Mouse (Mus musculus) embryonic facial prominence, embryonic 12.5 days (tissue): Measurements from ENCODE around the gene Tmem41b. TPM values are rescaled to one million over a fixed set of nuclear protein-coding genes. Genes with fewer than 3 reads are reported as not detected.
"Not testable (repeated sequence)": the region's sequence is repeated elsewhere in the genome, so short reads cannot be mapped to it uniquely, and the experiment has no call there.

Source experiments
- ATAC-seq: fragments of 200-750 bp; cut with Nextera tagmentation; 2 replicates; pipeline ENCODE4 v1.8.0; 2017; ENCODE audit not compliant: insufficient number of reproducible peaks, insufficient read depth, low FRiP score, low TSS enrichment
- H3K27ac ChIP-seq: fragments of 300-500 bp; sonication (generic); 2 replicates; pipeline ENCODE4 v1.5.1; 2016; ENCODE audit warnings: mild to moderate bottlenecking
- H3K27me3 ChIP-seq: fragments of 300-500 bp; sonication (generic); 2 replicates; pipeline ENCODE4 v1.6.1; 2016; ENCODE audit warnings: mild to moderate bottlenecking, moderate library complexity
- H3K36me3 ChIP-seq: fragments of 300-500 bp; sonication (generic); 2 replicates; pipeline ENCODE4 v1.6.1; 2016; ENCODE audit warnings: mild to moderate bottlenecking
- H3K4me1 ChIP-seq: fragments of 300-500 bp; sonication (generic); 2 replicates; pipeline ENCODE4 v1.6.1; 2016
- H3K4me2 ChIP-seq: fragments of 300-500 bp; sonication (generic); replicated peaks from 2 replicates; pipeline ENCODE4 v1.6.1; 2016; ENCODE audit warnings: mild to moderate bottlenecking, moderate library complexity
- H3K4me3 ChIP-seq: fragments of 300-500 bp; sonication (generic); 2 replicates; pipeline ENCODE4 v1.5.1; 2016; ENCODE audit warnings: mild to moderate bottlenecking
- H3K9ac ChIP-seq: fragments of 300-500 bp; sonication (generic); 2 replicates; pipeline ENCODE4 v1.6.1; 2016; ENCODE audit warnings: mild to moderate bottlenecking, moderate library complexity
- H3K9me3 ChIP-seq: fragments of 300-500 bp; sonication (generic); 2 replicates; pipeline ENCODE4 v1.6.1; 2016; ENCODE audit warnings: mild to moderate bottlenecking, moderate library complexity
- WGBS: fragments of 180-500 bp; shearing (Covaris S2); methylation state at CpG from one replicate; pipeline ENCODE4 v1.1.7; 2016; 5-methylcytosine and 5-hydroxymethylcytosine counted together
- polyA plus RNA-seq: library from polyadenylated mRNA; unstranded; fragments of >200 nt; fragmentation: Nextera tagmentation; extraction: Ambion mirVana; gene quantifications from 2 replicates; pipeline ENCODE4 v1.2.1, GENCODE M21; 2016

Gene Tmem41b
- polyA plus RNA-seq, 1 experiment from 2014 or later, result 73.5 TPM

GRCm38 (mm10) chr7:110006471-110007195, 19.9 kb upstream of the Tmem41b start:
- H3K27me3 ChIP-seq, result no peaks in the 10 kb centered on the region
- no peak overlapping the region for H3K4me3 ChIP-seq
- H3K4me2 ChIP-seq, result no peak overlapping the region
- H3K27ac ChIP-seq, result no peak overlapping the region
- no peaks in the 10 kb centered on the region for H3K36me3 ChIP-seq
- no peaks in the 10 kb centered on the region for H3K9me3 ChIP-seq
- no peak overlapping the region for H3K9ac ChIP-seq
- no peak for ATAC-seq
- WGBS, result 68% methylated on average over 5 of the region's 5 CpGs
- H3K4me1 ChIP-seq, result peaks cover 4% of the 10 kb centered on the region; the same call in 1 of the 2 replicates

- no peak overlapping the region for H3K4me2 ChIP-seq
- no peaks in the 10 kb centered on the region for H3K9me3 ChIP-seq
- H3K4me1 ChIP-seq, result peaks cover 4% of the 10 kb centered on the region; the same call in 1 of the 2 replicates
- ATAC-seq, result no peak
- no peak overlapping the region for H3K27ac ChIP-seq
- H3K27me3 ChIP-seq, result no peaks in the 10 kb centered on the region
- H3K9ac ChIP-seq, result no peak overlapping the region
- H3K4me3 ChIP-seq, result no peak overlapping the region
- no peaks in the 10 kb centered on the region for H3K36me3 ChIP-seq
These were observed 19.2 kb upstream of the Tmem41b start for GRCm38 (mm10) chr7:110005976-110006375.

GRCm38 (mm10) chr7:110002968-110003367, 16.2 kb upstream of the Tmem41b start:
- WGBS, result 12% methylated on average over 20 of the region's 20 CpGs
- 0 out of 2 replicates have a peak overlapping the region, but pooled peaks have one; percentile 7 for H3K4me3 ChIP-seq
- ATAC-seq, result no peak

GRCm38 (mm10) chr7:110002092-110002491, 15.4 kb upstream of the Tmem41b start:
- no peak overlapping the region for H3K4me3 ChIP-seq
- no peak overlapping the region for H3K27ac ChIP-seq
- ATAC-seq, result no peak
- no peak overlapping the region for H3K4me2 ChIP-seq
- H3K27me3 ChIP-seq, result no peaks in the 10 kb centered on the region
- no peaks in the 10 kb centered on the region for H3K9me3 ChIP-seq
- peaks cover 7% of the 10 kb centered on the region; the same call in 1 of the 2 replicates for H3K4me1 ChIP-seq
- H3K36me3 ChIP-seq, result no peaks in the 10 kb centered on the region
- H3K9ac ChIP-seq, result no peak overlapping the region

More at GRCm38 (mm10) chr7:110002968-110003367, 16.2 kb upstream of the Tmem41b start:
- no peaks in the 10 kb centered on the region for H3K9me3 ChIP-seq
- H3K27me3 ChIP-seq, result no peaks in the 10 kb centered on the region
- peak overlapping the region; percentile 46 for H3K4me2 ChIP-seq
- H3K27ac ChIP-seq, result no peak overlapping the region
- H3K4me1 ChIP-seq, result peaks cover 7% of the 10 kb centered on the region; the same call in 1 of the 2 replicates
- H3K9ac ChIP-seq, result peak overlapping the region; percentile 44; the same call in 1 of the 2 replicates
- H3K36me3 ChIP-seq, result no peaks in the 10 kb centered on the region

- WGBS, result 72% methylated on average over 4 of the region's 4 CpGs
- H3K4me1 ChIP-seq, result peaks cover 7% of the 10 kb centered on the region; the same call in 1 of the 2 replicates
These were observed 11.7 kb upstream of the Tmem41b start for GRCm38 (mm10) chr7:109998388-109998787.

GRCm38 (mm10) chr7:109993157-109993959, 6.6 kb upstream of the Tmem41b start:
- Histone ChIP-seq H3K4me3 (no peak overlapping the region), H3K27me3 (no peaks in the 10 kb centered on the region), H3K36me3 (no peaks in the 10 kb centered on the region), H3K9ac (no peak overlapping the region), H3K4me1 (no peaks in the 10 kb centered on the region), H3K4me2 (no peak overlapping the region), H3K27ac (no peak overlapping the region), H3K9me3 (no peaks in the 10 kb centered on the region)
- WGBS, result 54% methylated on average over 2 of the region's 2 CpGs
- no peak for ATAC-seq

More at GRCm38 (mm10) chr7:109998388-109998787, 11.7 kb upstream of the Tmem41b start:
- H3K27me3 ChIP-seq, result no peaks in the 10 kb centered on the region
- no peak overlapping the region for H3K4me2 ChIP-seq
- no peak overlapping the region for H3K27ac ChIP-seq
- no peak overlapping the region for H3K4me3 ChIP-seq
- ATAC-seq, result no peak
- no peak overlapping the region for H3K9ac ChIP-seq
- no peaks in the 10 kb centered on the region for H3K9me3 ChIP-seq
- H3K36me3 ChIP-seq, result no peaks in the 10 kb centered on the region

- no peak overlapping the region for H3K4me2 ChIP-seq
These were observed 4.6 kb upstream of the Tmem41b start for GRCm38 (mm10) chr7:109991286-109991685.

GRCm38 (mm10) chr7:109986133-109986669, 528 bp downstream of the Tmem41b start:
- H3K27ac ChIP-seq, result peak overlapping the region; percentile 75

More at GRCm38 (mm10) chr7:109991286-109991685, 4.6 kb upstream of the Tmem41b start:
- Histone ChIP-seq H3K27ac (no peak overlapping the region), H3K27me3 (no peaks in the 10 kb centered on the region), H3K4me1 (no peaks in the 10 kb centered on the region), H3K4me3 (no peak overlapping the region), H3K9me3 (no peaks in the 10 kb centered on the region), H3K36me3 (no peaks in the 10 kb centered on the region), H3K9ac (no peak overlapping the region)
- WGBS, result 92% methylated on average over 1 of the region's 1 CpGs
- ATAC-seq, result no peak

GRCm38 (mm10) chr7:109985661-109986132, 1.0 kb downstream of the Tmem41b start:
- peak overlapping the region; percentile 79 for H3K9ac ChIP-seq
- H3K4me1 ChIP-seq, result peaks cover 12% of the 10 kb centered on the region
- ATAC-seq, result peak; percentile 50
- peak overlapping the region; percentile 75 for H3K27ac ChIP-seq
- H3K9me3 ChIP-seq, result no peaks in the 10 kb centered on the region
- WGBS, result under 1% methylated on average over 27 of the region's 27 CpGs
- peak overlapping the region; percentile 71 for H3K4me3 ChIP-seq
- no peaks in the 10 kb centered on the region for H3K27me3 ChIP-seq
- H3K4me2 ChIP-seq, result peak overlapping the region; percentile 68
- H3K36me3 ChIP-seq, result peaks cover 9% of the 10 kb centered on the region; the same call in 1 of the 2 replicates

More at GRCm38 (mm10) chr7:109986133-109986669, 528 bp downstream of the Tmem41b start:
- peak overlapping the region; percentile 71 for H3K4me3 ChIP-seq
- peak overlapping the region; percentile 79 for H3K9ac ChIP-seq
- ATAC-seq, result peak; percentile 97
- under 1% methylated on average over 42 of the region's 43 CpGs for WGBS
- peaks cover 9% of the 10 kb centered on the region; the same call in 1 of the 2 replicates for H3K36me3 ChIP-seq
- H3K4me1 ChIP-seq, result peaks cover 12% of the 10 kb centered on the region
- H3K9me3 ChIP-seq, result no peaks in the 10 kb centered on the region
- no peaks in the 10 kb centered on the region for H3K27me3 ChIP-seq
- peak overlapping the region; percentile 68 for H3K4me2 ChIP-seq

GRCm38 (mm10) chr7:109984608-109985007, 2.1 kb downstream of the Tmem41b start:
- ATAC-seq, result not testable (repeated sequence)
- H3K4me2 ChIP-seq, result peak overlapping the region; percentile 68

GRCm38 (mm10) chr7:109977131-109977530, 9.6 kb downstream of the Tmem41b start:
- H3K9ac ChIP-seq, H3K27ac ChIP-seq, H3K27me3 ChIP-seq, ATAC-seq, H3K4me2 ChIP-seq, H3K4me3 ChIP-seq, H3K4me1 ChIP-seq, H3K9me3 ChIP-seq: not testable (repeated sequence)
- H3K36me3 ChIP-seq, result peaks cover 58% of the 10 kb centered on the region
- WGBS, result 70% methylated on average over 5 of the region's 5 CpGs

More at GRCm38 (mm10) chr7:109984608-109985007, 2.1 kb downstream of the Tmem41b start:
- H3K9me3 ChIP-seq, H3K4me3 ChIP-seq, H3K27me3 ChIP-seq, H3K27ac ChIP-seq, H3K9ac ChIP-seq: not testable (repeated sequence)
- peaks cover 12% of the 10 kb centered on the region for H3K4me1 ChIP-seq
- 80% methylated on average over 5 of the region's 5 CpGs for WGBS
- H3K36me3 ChIP-seq, result peaks cover 18% of the 10 kb centered on the region
